25 mouse cellular contexts compared by ENCODE assay signal in genomic region chr10:92651266-92651665, GRCm38 (mm10).
"Had no signal": no experiment of that assay in that cellular context is flagged by ENCODE, and none has a peak within 500 bp of the region (broad histone marks: within the 10 kb centered on the region; RNA-seq: fewer than 3 reads in every experiment).

No protein-coding gene starts in this region.

- DNase-seq: kidney, postnatal 10 days; kidney, postnatal 36 days; layer of hippocampus, postnatal 36 days; liver; lung, adult 18-20 months; lung, postnatal 10 days; lung, postnatal 36 days; right cerebral cortex, adult 18-20 months; right cerebral cortex, postnatal 14 days; right cerebral cortex, postnatal 4 days; thymus, adult 2 months; thymus, postnatal 14 days; thymus, postnatal 4 days had no signal

- H3K27ac ChIP-seq: kidney, embryonic 15.5 days; limb, embryonic 10.5 days; limb, embryonic 13.5 days; liver, embryonic 12.5 days; liver, embryonic 15.5 days; lung, embryonic 15.5 days; midbrain, embryonic 12.5 days; neural tube, embryonic 12.5 days; neural tube, embryonic 15.5 days; stomach, postnatal 0 days had no signal

- H3K4me3 ChIP-seq: kidney, embryonic 15.5 days; limb, embryonic 10.5 days; limb, embryonic 13.5 days; liver, embryonic 12.5 days; liver, embryonic 15.5 days; lung, embryonic 15.5 days; megakaryocyte, embryonic 14.5 days; midbrain, embryonic 12.5 days; midbrain, embryonic 15.5 days; neural tube, embryonic 12.5 days; neural tube, embryonic 15.5 days had no signal

- H3K27me3 ChIP-seq: kidney, embryonic 15.5 days; liver, embryonic 12.5 days; liver, embryonic 15.5 days; lung, embryonic 15.5 days; midbrain, embryonic 12.5 days; neural tube, embryonic 12.5 days; neural tube, embryonic 15.5 days had no signal

- H3K4me2 ChIP-seq: kidney, embryonic 15.5 days; limb, embryonic 13.5 days; liver, embryonic 12.5 days; liver, embryonic 15.5 days; lung, embryonic 15.5 days; midbrain, embryonic 12.5 days; midbrain, embryonic 15.5 days; neural tube, embryonic 12.5 days; neural tube, embryonic 15.5 days had no signal

- H3K36me3 ChIP-seq: kidney, embryonic 15.5 days; limb, embryonic 10.5 days; limb, embryonic 13.5 days; liver, embryonic 12.5 days; liver, embryonic 15.5 days; lung, embryonic 15.5 days; midbrain, embryonic 12.5 days; midbrain, embryonic 15.5 days; neural tube, embryonic 12.5 days; neural tube, embryonic 15.5 days had no signal

- H3K4me1 ChIP-seq: kidney, embryonic 15.5 days; limb, embryonic 10.5 days; liver, embryonic 12.5 days; liver, embryonic 15.5 days; lung, embryonic 15.5 days; neural tube, embryonic 12.5 days had no signal

- H3K9me3 ChIP-seq: kidney, embryonic 15.5 days; limb, embryonic 10.5 days; limb, embryonic 13.5 days; liver, embryonic 12.5 days; liver, embryonic 15.5 days; lung, embryonic 15.5 days; megakaryocyte, embryonic 14.5 days; midbrain, embryonic 12.5 days; midbrain, embryonic 15.5 days; neural tube, embryonic 12.5 days; neural tube, embryonic 15.5 days had no signal

- ATAC-seq: liver, embryonic 12.5 days; midbrain, embryonic 15.5 days had no signal

- H3K9ac ChIP-seq: kidney, embryonic 15.5 days; limb, embryonic 13.5 days; liver, embryonic 12.5 days; liver, embryonic 15.5 days; lung, embryonic 15.5 days; midbrain, embryonic 12.5 days; midbrain, embryonic 15.5 days; neural tube, embryonic 12.5 days; neural tube, embryonic 15.5 days had no signal
